9 mouse cellular contexts compared by ENCODE assay signal in genomic region chr2:168838681-168839080, GRCm38 (mm10).
DNase-seq lines count a peak whose midpoint lies in the region; ATAC-seq and TF ChIP-seq lines count a peak whose summit lies in the region.
"Had no signal": no experiment of that assay in that cellular context is flagged by ENCODE, and none has a peak within 500 bp of the region (broad histone marks: within the 10 kb centered on the region; RNA-seq: fewer than 3 reads in every experiment).

No protein-coding gene starts in this region.

- H3K4me1 ChIP-seq in thymus, adult 2 months (replicated peaks; ENCODE audit: control insufficient read depth, insufficient read depth, low read length): peaks cover 11% of the 10 kb centered on the region
- peaks cover 17% of the 10 kb centered on the region for H3K4me1 ChIP-seq in embryonic facial prominence, embryonic 14.5 days (ENCODE audit: control insufficient read depth, insufficient read depth, low read length)
- no peaks in the 10 kb centered on the region for H3K4me1 ChIP-seq in liver, postnatal 0 days (ENCODE audit: insufficient read depth)

- no peak for TF ChIP-seq CTCF in thymus, adult 2 months (IDR thresholded peaks at IDR 0.05; ENCODE audit: borderline replicate concordance, control insufficient read depth, extremely low read depth, insufficient read depth, low read length, poor library complexity)
- no peak for TF ChIP-seq CTCF in liver, postnatal 0 days (IDR thresholded peaks at IDR 0.05; ENCODE audit: low read depth)

- no peak overlapping the region for H3K9ac ChIP-seq in embryonic facial prominence, embryonic 14.5 days (ENCODE audit: low read depth, low read length)
- no peak overlapping the region for H3K9ac ChIP-seq in liver, postnatal 0 days (replicated peaks)

- TF ChIP-seq POLR2A in thymus, adult 2 months (IDR thresholded peaks at IDR 0.05; ENCODE audit: control insufficient read depth, extremely low read depth, insufficient read depth, low read length, poor library complexity): no peak

- H3K9me3 ChIP-seq in embryonic facial prominence, embryonic 14.5 days (ENCODE audit: control insufficient read depth, low read length): 0 out of 2 replicates have a peak, but pooled peaks cover 3% of the 10 kb centered on the region
- H3K9me3 ChIP-seq in liver, postnatal 0 days (ENCODE audit: low read length): no peaks in the 10 kb centered on the region

- peak overlapping the region; percentile 23; the same call in 1 of the 2 replicates for H3K4me2 ChIP-seq in embryonic facial prominence, embryonic 14.5 days (ENCODE audit: low read depth, low read length)
- H3K4me2 ChIP-seq in liver, postnatal 0 days (ENCODE audit: low read depth, low read length): no peak overlapping the region

- 6% methylated on average over 12 of the region's 12 CpGs for WGBS in thymus, adult 2 months
- WGBS in embryonic facial prominence, embryonic 14.5 days: 8% methylated on average over 12 of the region's 12 CpGs
- 18% methylated on average over 12 of the region's 12 CpGs for WGBS in liver, postnatal 0 days (ENCODE audit: insufficient replicate concordance)

- H3K27ac ChIP-seq in thymus, adult 2 months (ENCODE audit: control insufficient read depth, insufficient read depth, low read length): no peak overlapping the region
- no peak overlapping the region for H3K27ac ChIP-seq in embryonic facial prominence, embryonic 14.5 days (replicated peaks; ENCODE audit: low read depth, low read length)
- H3K27ac ChIP-seq in liver, postnatal 0 days (ENCODE audit: low read depth): no peak overlapping the region
- H3K27ac ChIP-seq: heart, adult 2 months had no signal

- peak; percentile 9 for DNase-seq in thymus, adult 2 months
- DNase-seq in thymus, postnatal 10 days (ENCODE audit: low spot score in 2 of 2): no peak
- no peak for DNase-seq in embryonic facial prominence, embryonic 14.5 days (ENCODE audit: low spot score)
- no peak for DNase-seq in liver, postnatal 0 days
- no peak for DNase-seq in cerebellum, adult 11 months
- DNase-seq in adrenal gland, postnatal 4 days (ENCODE audit: low spot score in 2 of 2): no peak
- DNase-seq in right cerebral cortex, postnatal 10 days (ENCODE audit: low spot score in 2 of 2): no peak
- DNase-seq: heart, adult 2 months; kidney, postnatal 10 days had no signal

- no peaks in the 10 kb centered on the region for H3K36me3 ChIP-seq in thymus, adult 2 months (ENCODE audit: control insufficient read depth, insufficient read depth, low read length)
- H3K36me3 ChIP-seq in embryonic facial prominence, embryonic 14.5 days (ENCODE audit: control insufficient read depth, insufficient read depth, low read length): no peaks in the 10 kb centered on the region
- no peaks in the 10 kb centered on the region for H3K36me3 ChIP-seq in liver, postnatal 0 days (replicated peaks; ENCODE audit: insufficient read depth, low read length)

- 0 out of 2 replicates have a peak, but pooled peaks have one; percentile 21 for TF ChIP-seq EP300 in liver, postnatal 0 days (IDR thresholded peaks at IDR 0.05; ENCODE audit: low read depth)

- peaks cover 17% of the 10 kb centered on the region for H3K27me3 ChIP-seq in thymus, adult 2 months (ENCODE audit: control insufficient read depth, insufficient read depth, low read length)
- peaks cover 44% of the 10 kb centered on the region for H3K27me3 ChIP-seq in embryonic facial prominence, embryonic 14.5 days (replicated peaks; ENCODE audit: control insufficient read depth, insufficient read depth, low read length)
- H3K27me3 ChIP-seq in liver, postnatal 0 days (ENCODE audit: insufficient read depth, low read length): peaks cover 39% of the 10 kb centered on the region

- ATAC-seq in embryonic facial prominence, embryonic 14.5 days (ENCODE audit: low read depth): no peak
- no peak for ATAC-seq in liver, postnatal 0 days

- H3K4me3 ChIP-seq in thymus, adult 2 months (ENCODE audit: control insufficient read depth, insufficient read depth, low read length): no peak overlapping the region
- no peak overlapping the region for H3K4me3 ChIP-seq in embryonic facial prominence, embryonic 14.5 days (ENCODE audit: low read depth, low read length)
- H3K4me3 ChIP-seq in liver, postnatal 0 days (ENCODE audit: low read depth, low read length): no peak overlapping the region
- H3K4me3 ChIP-seq: heart, adult 2 months had no signal
